Mouse (Mus musculus) hindbrain, embryonic 15.5 days (tissue): ENCODE measurements around the gene Rfx4. TPM values are rescaled to one million over a fixed set of nuclear protein-coding genes. Genes with fewer than 3 reads are reported as not detected.

Experiments used
- ATAC-seq: fragments of 200-750 bp; cut with Nextera tagmentation; 2 replicates; pipeline ENCODE4 v1.8.0; 2017; ENCODE audit warnings: low read depth, moderate number of reproducible peaks, moderate TSS enrichment; ENCODE audit not compliant: low FRiP score
- H3K27ac ChIP-seq: fragments of 300-500 bp; sonication (generic); replicated peaks from 2 replicates; pipeline ENCODE4 v1.5.1; 2015; ENCODE audit warnings: mild to moderate bottlenecking, inconsistent platforms
- H3K27me3 ChIP-seq: fragments of 300-500 bp; sonication (generic); 2 replicates; pipeline ENCODE4 v1.6.1; 2015; ENCODE audit warnings: control low read depth, inconsistent platforms
- H3K36me3 ChIP-seq: fragments of 300-500 bp; sonication (generic); 2 replicates; pipeline ENCODE4 v1.6.1; 2015; ENCODE audit warnings: control low read depth, inconsistent platforms
- H3K4me1 ChIP-seq: fragments of 300-500 bp; sonication (generic); replicated peaks from 2 replicates; pipeline ENCODE4 v1.6.1; 2015; ENCODE audit warnings: control low read depth, inconsistent platforms
- H3K4me2 ChIP-seq: fragments of 300-500 bp; sonication (generic); 2 replicates; pipeline ENCODE4 v1.6.1; 2015; ENCODE audit warnings: moderate library complexity, mild to moderate bottlenecking, inconsistent platforms
- H3K4me3 ChIP-seq: fragments of 300-500 bp; sonication (generic); 2 replicates; pipeline ENCODE4 v1.5.1; 2015; ENCODE audit warnings: mild to moderate bottlenecking, inconsistent platforms
- H3K9ac ChIP-seq: fragments of 300-500 bp; sonication (generic); 2 replicates; pipeline ENCODE4 v1.6.1; 2015; ENCODE audit warnings: inconsistent platforms
- H3K9me3 ChIP-seq: fragments of 300-500 bp; sonication (generic); 2 replicates; pipeline ENCODE4 v1.6.1; 2016; ENCODE audit warnings: control low read depth, inconsistent platforms
- WGBS: fragments of 180-500 bp; shearing (Covaris S2); methylation state at CpG from one replicate; pipeline ENCODE4 v1.1.7; 2015; 5-methylcytosine and 5-hydroxymethylcytosine counted together
- polyA plus RNA-seq: library from polyadenylated mRNA; unstranded; fragments of >200 nt; fragmentation: Nextera tagmentation; extraction: Ambion mirVana; gene quantifications from 2 replicates; pipeline ENCODE4 v1.2.1, GENCODE M21; 2015

Gene Rfx4
- polyA plus RNA-seq, 1 experiment from 2014 or later = 23.7 TPM

DNA sequence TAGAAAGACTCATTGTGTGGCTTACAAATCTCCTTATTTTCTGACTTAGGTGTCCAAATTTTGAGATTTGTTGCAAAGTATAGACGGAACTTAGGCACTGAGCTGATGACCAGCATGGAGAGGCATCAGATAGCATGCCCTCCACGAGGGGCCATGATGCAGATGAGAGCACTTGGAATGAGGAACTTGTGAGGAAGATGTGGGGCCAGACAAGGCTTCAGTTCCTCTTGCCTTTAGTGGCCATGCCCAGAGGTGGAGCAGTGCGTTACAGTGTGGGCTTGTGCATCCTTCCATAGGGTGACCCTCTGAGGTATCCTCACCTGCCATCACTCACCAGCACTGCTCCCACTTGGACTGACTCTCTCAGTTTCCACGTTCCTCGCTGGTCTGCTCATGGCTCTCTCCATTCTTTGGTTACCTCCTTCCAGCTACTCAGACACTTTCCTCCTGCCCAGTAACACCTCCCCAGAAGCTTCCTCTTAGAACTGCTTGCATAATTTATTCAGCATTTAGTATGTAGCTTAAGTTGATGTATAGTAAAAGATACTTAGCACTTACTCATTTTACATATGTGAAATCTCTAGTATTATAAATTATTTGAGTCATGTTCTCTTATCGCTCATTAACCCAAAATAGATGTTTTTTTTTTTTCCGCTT lies 179.8 kb downstream of the Rfx4 start:
- Histone ChIP-seq H3K27me3 (no peaks in the 10 kb centered on the region), H3K4me2 (no peak overlapping the region), H3K4me3 (no peak overlapping the region), H3K36me3 (no peaks in the 10 kb centered on the region), H3K9ac (no peak overlapping the region), H3K9me3 (no peaks in the 10 kb centered on the region), H3K4me1 (no peaks in the 10 kb centered on the region), H3K27ac (no peak overlapping the region)
- no peak for ATAC-seq
- 87% methylated on average over 7 of the region's 7 CpGs for WGBS

DNA sequence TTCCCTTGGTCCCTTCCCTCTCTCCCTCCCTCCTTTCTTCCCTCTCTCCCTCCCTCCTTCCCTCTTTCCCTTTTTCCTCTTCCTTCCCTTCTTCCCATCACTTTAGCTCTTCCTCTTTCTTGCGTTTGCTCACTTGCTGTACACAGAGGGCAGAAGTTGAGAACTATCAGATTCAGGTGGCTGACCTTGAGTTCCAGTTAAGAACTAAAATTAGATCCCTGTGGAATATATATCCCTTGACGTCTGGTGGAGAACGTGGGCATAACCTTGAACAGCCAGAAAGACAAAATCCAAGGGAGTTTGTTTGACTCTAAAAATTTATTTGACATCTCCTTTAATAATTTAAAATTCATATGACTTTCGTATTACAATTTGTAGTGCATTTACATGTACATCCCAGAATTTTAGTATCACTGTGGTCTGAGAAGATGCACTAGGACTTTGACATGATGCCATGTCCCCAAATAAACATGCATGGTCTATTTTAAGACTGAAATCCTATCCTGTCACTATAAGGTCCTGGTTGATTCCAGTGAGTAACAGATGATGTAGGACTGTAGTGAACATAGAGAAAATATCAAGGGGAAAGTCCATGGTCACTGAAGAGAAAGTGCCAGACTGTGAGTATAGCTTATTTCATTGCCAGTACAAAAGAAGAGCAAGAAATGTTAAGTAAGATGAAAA lies 181.1 kb downstream of the Rfx4 start:
- no peak for ATAC-seq
- Histone ChIP-seq H3K4me1 (no peaks in the 10 kb centered on the region), H3K27ac (no peak overlapping the region), H3K36me3 (peaks cover 5% of the 10 kb centered on the region; the same call in 1 of the 2 replicates), H3K9me3 (no peaks in the 10 kb centered on the region), H3K4me3 (no peak overlapping the region), H3K4me2 (no peak overlapping the region), H3K9ac (no peak overlapping the region), H3K27me3 (no peaks in the 10 kb centered on the region)
- 81% methylated on average over 4 of the region's 4 CpGs for WGBS

DNA sequence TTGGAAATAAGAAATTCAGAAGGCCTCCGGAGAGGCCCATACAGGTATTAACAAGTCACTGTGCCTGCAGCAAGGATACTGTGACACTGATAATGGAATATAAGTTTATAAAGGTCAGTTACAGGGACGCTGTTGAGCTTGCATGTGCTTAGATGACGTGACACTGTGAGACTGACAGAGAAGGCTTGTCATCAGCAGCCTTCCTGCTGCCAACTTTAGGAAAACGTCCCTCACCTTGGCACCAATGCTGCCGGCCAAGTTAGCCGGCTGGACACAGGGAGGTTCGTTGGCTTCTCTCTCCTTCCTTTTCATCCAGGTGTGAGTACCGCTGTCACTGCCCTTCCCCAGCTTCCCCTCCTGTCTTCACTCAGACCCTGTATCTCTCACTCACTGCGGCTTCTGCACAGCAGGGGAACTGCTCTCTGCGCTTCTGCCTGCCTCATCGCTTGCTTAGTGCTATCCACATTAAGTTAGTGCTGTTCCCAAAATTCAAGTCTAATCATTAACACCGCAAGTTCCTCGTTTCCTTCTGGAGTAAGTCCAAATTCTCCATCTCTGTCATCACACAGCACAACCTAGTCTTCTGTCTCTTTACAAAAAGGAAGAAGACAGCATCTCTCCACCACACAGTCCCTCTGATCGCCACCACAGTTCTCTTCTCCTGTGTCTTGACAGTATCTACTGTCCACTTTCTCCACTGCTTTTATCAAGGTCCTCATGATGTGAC lies 182.4 kb downstream of the Rfx4 start:
- WGBS = 75% methylated on average over 14 of the region's 14 CpGs
- Histone ChIP-seq H3K36me3 (peaks cover 5% of the 10 kb centered on the region; the same call in 1 of the 2 replicates), H3K4me3 (no peak overlapping the region), H3K4me1 (no peaks in the 10 kb centered on the region), H3K9me3 (no peaks in the 10 kb centered on the region), H3K27me3 (no peaks in the 10 kb centered on the region), H3K9ac (no peak overlapping the region), H3K27ac (no peak overlapping the region), H3K4me2 (no peak overlapping the region)
- ATAC-seq = no peak

DNA sequence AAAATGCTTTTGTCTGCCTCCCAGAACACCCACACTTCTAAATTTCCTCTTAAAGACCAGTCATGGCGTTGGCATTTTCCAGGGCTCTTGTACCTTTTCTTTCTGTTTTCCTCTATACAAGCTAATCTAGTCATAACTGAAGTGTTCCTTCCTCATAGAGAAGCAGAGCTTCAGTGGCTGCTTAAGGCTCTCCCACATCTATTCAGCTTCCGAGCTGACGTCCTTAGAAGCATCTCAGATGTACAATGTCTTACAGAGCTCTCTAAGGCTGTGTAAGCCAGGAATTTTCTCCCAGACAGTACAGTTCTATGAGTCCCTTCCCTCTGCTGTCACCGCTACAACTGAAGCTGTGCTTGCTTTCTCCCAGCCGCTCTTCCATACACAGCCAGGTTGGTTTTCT lies 183.0 kb downstream of the Rfx4 start:
- WGBS = 84% methylated on average over 5 of the region's 5 CpGs
- Histone ChIP-seq H3K27me3 (no peaks in the 10 kb centered on the region), H3K27ac (no peak overlapping the region), H3K4me2 (no peak overlapping the region), H3K36me3 (peaks cover 5% of the 10 kb centered on the region; the same call in 1 of the 2 replicates), H3K4me3 (no peak overlapping the region), H3K4me1 (no peaks in the 10 kb centered on the region), H3K9ac (no peak overlapping the region), H3K9me3 (no peaks in the 10 kb centered on the region)
- ATAC-seq = no peak

DNA sequence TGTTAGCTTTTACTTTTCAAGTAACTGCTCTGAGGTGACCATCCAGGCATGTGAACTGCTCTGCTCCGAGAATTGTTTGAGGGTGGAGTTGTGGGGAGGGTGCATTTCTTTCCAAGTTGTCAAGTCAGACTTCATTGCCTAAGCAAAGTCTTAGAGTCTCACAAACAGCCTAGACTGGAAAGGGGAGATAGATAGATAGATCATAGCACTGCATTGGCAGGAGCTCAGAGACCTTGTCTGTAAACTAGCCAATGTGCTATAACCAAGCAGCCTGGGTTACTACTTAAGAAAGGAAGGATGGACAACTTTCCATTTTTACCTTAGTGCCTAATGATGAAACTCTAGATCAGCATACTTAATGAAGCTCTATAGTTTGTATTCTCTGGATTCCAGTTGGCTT lies 184.5 kb downstream of the Rfx4 start:
- H3K4me2 ChIP-seq = no peak overlapping the region
- WGBS = 81% methylated on average over 1 of the region's 1 CpGs
- H3K4me3 ChIP-seq = no peak overlapping the region
- H3K4me1 ChIP-seq = no peaks in the 10 kb centered on the region
- no peaks in the 10 kb centered on the region for H3K27me3 ChIP-seq
- no peaks in the 10 kb centered on the region for H3K9me3 ChIP-seq
- peaks cover 5% of the 10 kb centered on the region; the same call in 1 of the 2 replicates for H3K36me3 ChIP-seq
- H3K27ac ChIP-seq = no peak overlapping the region
- H3K9ac ChIP-seq = no peak overlapping the region
- ATAC-seq = no peak

DNA sequence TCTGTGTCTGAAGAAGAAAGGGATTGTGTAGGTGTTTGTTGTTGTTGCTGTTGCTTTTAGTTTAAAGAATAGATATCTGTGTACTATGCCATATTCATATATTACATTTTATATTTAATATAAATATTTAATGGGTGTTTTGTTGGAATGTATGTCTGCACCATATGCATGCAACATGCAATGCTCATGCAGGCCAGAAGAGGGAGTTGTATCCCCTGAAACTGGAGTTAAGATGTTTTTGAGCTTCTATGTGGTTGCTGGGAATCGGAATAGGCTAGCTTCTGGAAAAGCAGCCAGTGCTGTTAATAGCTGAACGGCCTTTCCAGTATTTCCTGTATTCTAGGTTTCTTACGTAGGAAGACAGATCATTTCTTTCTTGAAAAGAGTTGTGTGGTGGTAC lies 189.8 kb downstream of the Rfx4 start:
- peaks cover 19% of the 10 kb centered on the region for H3K36me3 ChIP-seq
- 93% methylated on average over 3 of the region's 3 CpGs for WGBS
- H3K4me1 ChIP-seq = peaks cover 6% of the 10 kb centered on the region; the same call in 1 of the 2 replicates
- H3K27ac ChIP-seq = no peak overlapping the region
- no peak overlapping the region for H3K4me2 ChIP-seq
- ATAC-seq = no peak
- H3K9ac ChIP-seq = no peak overlapping the region
- H3K9me3 ChIP-seq = no peaks in the 10 kb centered on the region
- H3K4me3 ChIP-seq = no peak overlapping the region
- H3K27me3 ChIP-seq = no peaks in the 10 kb centered on the region

DNA sequence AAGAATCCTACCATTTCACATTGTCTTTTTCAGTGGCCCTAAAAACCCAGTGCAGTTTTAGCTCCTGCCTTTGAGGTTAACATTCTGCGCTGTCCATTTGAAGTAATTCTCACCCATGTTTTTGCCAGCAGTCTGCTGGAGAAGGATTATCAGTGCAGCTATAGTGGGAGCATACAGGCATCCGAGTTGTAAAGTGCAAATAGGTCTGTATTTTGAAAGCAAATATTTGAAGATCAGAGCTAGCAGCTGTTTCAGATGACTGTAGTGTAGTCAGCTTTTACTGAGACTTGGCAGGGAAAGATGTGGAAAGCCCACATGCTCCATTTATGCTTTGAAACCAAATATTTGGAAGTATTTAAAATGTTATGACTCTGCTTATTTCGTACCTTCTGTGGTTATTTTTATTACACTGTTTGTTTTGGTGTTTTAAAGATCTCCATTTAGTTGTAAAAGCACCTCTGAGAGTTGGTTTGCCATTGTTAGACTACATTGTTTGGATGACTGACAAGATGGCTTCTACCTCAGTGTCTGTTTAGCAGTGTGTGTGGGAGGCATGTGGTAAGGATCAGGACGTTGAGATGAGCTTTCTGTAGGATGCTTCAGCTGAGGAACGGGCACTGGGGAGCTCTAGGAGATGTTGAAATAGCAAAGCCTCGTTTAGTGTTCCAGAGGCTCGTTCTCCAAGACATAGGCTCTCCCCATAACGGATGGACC lies 193.3 kb downstream of the Rfx4 start:
- Histone ChIP-seq H3K27me3 (no peaks in the 10 kb centered on the region), H3K9me3 (no peaks in the 10 kb centered on the region), H3K4me3 (no peak overlapping the region), H3K36me3 (peaks cover 27% of the 10 kb centered on the region), H3K27ac (no peak overlapping the region), H3K9ac (no peak overlapping the region), H3K4me2 (no peak overlapping the region), H3K4me1 (peaks cover 6% of the 10 kb centered on the region; the same call in 1 of the 2 replicates)
- no peak for ATAC-seq
- 70% methylated on average over 8 of the region's 8 CpGs for WGBS

DNA sequence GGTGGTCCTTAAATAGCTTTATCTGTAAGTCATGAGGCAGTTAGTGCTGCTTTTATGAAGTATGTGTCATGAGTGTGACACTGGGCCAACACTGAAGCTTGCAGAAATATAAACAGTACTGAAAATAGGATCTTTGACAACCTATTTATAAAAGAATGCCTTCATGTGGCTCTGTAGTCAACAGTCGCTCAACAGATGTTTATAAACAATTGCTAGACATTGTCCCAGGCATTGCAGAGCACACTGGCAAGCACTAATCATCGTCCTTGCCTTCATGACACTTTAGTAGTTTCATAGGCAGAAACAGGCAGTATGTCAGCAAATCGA lies 193.8 kb downstream of the Rfx4 start:
- H3K4me3 ChIP-seq = no peak overlapping the region
- peaks cover 27% of the 10 kb centered on the region for H3K36me3 ChIP-seq
- no peak overlapping the region for H3K27ac ChIP-seq
- H3K9ac ChIP-seq = no peak overlapping the region
- no peaks in the 10 kb centered on the region for H3K27me3 ChIP-seq
- no peak overlapping the region for H3K4me2 ChIP-seq
- H3K9me3 ChIP-seq = no peaks in the 10 kb centered on the region
- peaks cover 6% of the 10 kb centered on the region; the same call in 1 of the 2 replicates for H3K4me1 ChIP-seq
- WGBS = 84% methylated on average over 3 of the region's 3 CpGs
- no peak for ATAC-seq

DNA sequence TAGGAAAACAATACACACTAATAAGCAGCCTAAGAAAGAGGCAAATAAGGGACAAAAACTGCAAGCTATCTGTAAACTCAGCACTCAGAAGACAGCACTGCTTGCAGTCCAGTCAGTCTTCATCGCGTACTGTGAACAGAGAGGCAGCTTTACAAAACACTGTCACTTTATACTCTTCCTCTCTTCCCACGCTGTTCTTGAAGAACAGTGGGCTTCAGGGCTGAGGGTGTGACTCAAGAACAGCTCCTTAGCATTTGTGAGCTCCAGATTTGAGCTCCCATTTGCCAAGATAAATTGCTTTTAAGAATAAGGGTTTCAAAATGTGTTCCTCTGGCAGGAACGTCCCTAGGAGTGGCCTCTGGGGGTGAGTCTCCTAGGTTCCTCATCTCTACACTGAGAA lies 194.5 kb downstream of the Rfx4 start:
- no peaks in the 10 kb centered on the region for H3K9me3 ChIP-seq
- no peaks in the 10 kb centered on the region for H3K27me3 ChIP-seq
- WGBS = 68% methylated on average over 4 of the region's 4 CpGs
- peaks cover 6% of the 10 kb centered on the region; the same call in 1 of the 2 replicates for H3K4me1 ChIP-seq
- peaks cover 27% of the 10 kb centered on the region for H3K36me3 ChIP-seq
- no peak for ATAC-seq
- no peak overlapping the region for H3K9ac ChIP-seq
- H3K4me3 ChIP-seq = no peak overlapping the region
- no peak overlapping the region for H3K27ac ChIP-seq
- H3K4me2 ChIP-seq = no peak overlapping the region

DNA sequence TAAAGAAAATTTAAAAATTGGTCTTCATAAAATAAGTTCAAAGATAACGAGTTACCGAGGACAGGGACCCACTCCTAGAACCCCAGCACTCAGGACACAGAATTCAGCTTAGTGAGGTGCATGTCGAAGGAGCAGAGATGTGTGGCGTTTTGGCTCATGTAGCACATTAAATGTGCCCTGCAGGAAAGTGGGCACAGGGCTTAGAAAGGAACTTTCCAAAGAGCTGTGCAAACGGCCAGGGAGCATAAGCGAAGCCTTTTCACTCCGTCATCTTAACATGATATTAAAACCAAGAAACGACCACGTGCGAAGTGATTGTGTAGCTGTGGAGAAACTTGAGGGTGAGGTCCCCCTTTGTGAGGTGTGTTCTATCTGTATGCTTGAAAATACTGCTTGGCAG lies 198.4 kb downstream of the Rfx4 start:
- no peak overlapping the region for H3K4me2 ChIP-seq
- H3K27ac ChIP-seq = no peak overlapping the region
- no peaks in the 10 kb centered on the region for H3K9me3 ChIP-seq
- no peak for ATAC-seq
- H3K36me3 ChIP-seq = peaks cover 12% of the 10 kb centered on the region; the same call in 1 of the 2 replicates
- 94% methylated on average over 10 of the region's 10 CpGs for WGBS
- H3K4me3 ChIP-seq = no peak overlapping the region
- no peak overlapping the region for H3K9ac ChIP-seq
- no peaks in the 10 kb centered on the region for H3K27me3 ChIP-seq
- peaks cover 6% of the 10 kb centered on the region; the same call in 1 of the 2 replicates for H3K4me1 ChIP-seq
